Mouse (Mus musculus): ENCODE data around the gene Atf7.

DNA sequence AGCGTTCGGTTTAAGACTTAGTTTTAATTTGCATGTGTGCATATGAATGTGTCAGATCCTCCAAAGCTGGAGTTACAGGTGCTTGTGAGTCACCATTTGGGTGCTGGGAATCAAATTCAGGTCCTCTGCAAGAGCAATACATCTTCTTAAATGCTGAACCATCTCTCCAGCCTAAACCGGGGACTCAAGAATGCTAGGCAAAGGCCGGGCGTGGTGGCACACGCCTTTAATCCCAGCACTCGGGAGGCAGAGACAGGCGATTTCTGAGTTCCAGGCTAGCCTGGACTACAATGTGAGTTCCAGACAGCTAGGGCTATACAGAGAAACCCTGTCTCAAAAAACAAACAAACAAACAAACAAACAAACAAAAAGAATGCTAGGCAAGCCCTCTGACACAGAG, 35.4 kb downstream of the Atf7 start:
- TF ChIP-seq POLR2A (IDR thresholded peaks at IDR 0.05; ENCODE audit: low read depth, low read length) (no peak), CTCF (IDR thresholded peaks at IDR 0.05; ENCODE audit: extremely low read depth, insufficient read depth, insufficient read length, insufficient replicate concordance) (no peak)
